In the genomic region with DNA sequence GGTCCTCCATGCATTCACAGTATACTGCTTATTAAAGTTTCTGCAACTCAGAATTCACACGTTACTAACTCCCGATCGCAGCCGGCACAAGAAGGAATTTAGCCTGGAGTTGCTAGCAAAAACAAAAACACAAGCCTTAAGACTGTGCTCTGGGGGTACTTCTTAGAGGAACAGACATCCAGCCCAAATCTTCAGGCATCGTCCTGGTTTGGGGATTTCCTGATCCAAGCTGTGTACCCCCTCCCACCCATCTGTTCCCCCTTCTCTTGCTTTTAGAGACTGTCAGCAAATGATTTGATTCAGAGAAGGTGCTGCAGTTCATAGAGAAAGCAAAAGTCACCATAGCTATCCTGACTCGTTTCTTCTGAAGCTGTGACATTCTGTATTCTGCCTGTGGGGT, we compare ENCODE assay signal across 28 mouse cellular contexts. TPM values are rescaled to one million over a fixed set of nuclear protein-coding genes. Genes with fewer than 3 reads are reported as not detected.
A peak's percentile ranks its signal among the peaks of the same experiment; 100 is the strongest.
DNase-seq lines count a peak whose midpoint lies in the region; ATAC-seq and TF ChIP-seq lines count a peak whose summit lies in the region.
"Had no signal": no experiment of that assay in that cellular context is flagged by ENCODE, and none has a peak within 500 bp of the region (broad histone marks: within the 10 kb centered on the region; RNA-seq: fewer than 3 reads in every experiment).

No protein-coding gene starts in this region.

- TF ChIP-seq POLR2A in brain, embryonic 14.5 days (IDR thresholded peaks at IDR 0.05; ENCODE audit: borderline replicate concordance, extremely low read depth, insufficient read depth, insufficient read length, poor library complexity, severe bottlenecking): no peak

- H3K4me1 ChIP-seq in forebrain, embryonic 14.5 days (ENCODE audit: control insufficient read depth, insufficient read depth, low read length): no peaks in the 10 kb centered on the region
- H3K4me1 ChIP-seq in forebrain, embryonic 12.5 days: 0 out of 2 replicates have a peak, but pooled peaks cover 4% of the 10 kb centered on the region
- peaks cover 3% of the 10 kb centered on the region; the same call in 1 of the 2 replicates for H3K4me1 ChIP-seq in forebrain, embryonic 16.5 days (replicated peaks; ENCODE audit: control insufficient read depth, insufficient read depth, low read length)
- H3K4me1 ChIP-seq in forebrain, embryonic 10.5 days: peaks cover 12% of the 10 kb centered on the region
- H3K4me1 ChIP-seq: embryonic facial prominence, embryonic 13.5 days; embryonic facial prominence, embryonic 15.5 days had no signal

- H3K4me2 ChIP-seq in forebrain, embryonic 14.5 days (ENCODE audit: low read length): no peak overlapping the region
- no peak overlapping the region for H3K4me2 ChIP-seq in forebrain, embryonic 12.5 days
- H3K4me2 ChIP-seq in forebrain, embryonic 16.5 days (ENCODE audit: low read length): no peak overlapping the region
- H3K4me2 ChIP-seq: embryonic facial prominence, embryonic 13.5 days; embryonic facial prominence, embryonic 15.5 days had no signal

- H3K27ac ChIP-seq in forebrain, embryonic 14.5 days (ENCODE audit: low read depth, low read length): no peak overlapping the region
- H3K27ac ChIP-seq in forebrain, embryonic 12.5 days: no peak overlapping the region
- H3K27ac ChIP-seq in forebrain, embryonic 16.5 days (ENCODE audit: low read length): no peak overlapping the region
- no peak overlapping the region for H3K27ac ChIP-seq in forebrain, embryonic 10.5 days
- peak overlapping the region; percentile 72 for H3K27ac ChIP-seq in layer of hippocampus, adult 2 months
- H3K27ac ChIP-seq: embryonic facial prominence, embryonic 13.5 days; embryonic facial prominence, embryonic 15.5 days had no signal

- H3K36me3 ChIP-seq in forebrain, embryonic 14.5 days (ENCODE audit: control insufficient read depth, insufficient read depth, low read length): no peaks in the 10 kb centered on the region
- no peaks in the 10 kb centered on the region for H3K36me3 ChIP-seq in forebrain, embryonic 12.5 days (replicated peaks)
- H3K36me3 ChIP-seq in forebrain, embryonic 16.5 days (ENCODE audit: control insufficient read depth, insufficient read depth): no peaks in the 10 kb centered on the region
- no peaks in the 10 kb centered on the region for H3K36me3 ChIP-seq in forebrain, embryonic 10.5 days (replicated peaks)
- H3K36me3 ChIP-seq: embryonic facial prominence, embryonic 13.5 days; embryonic facial prominence, embryonic 15.5 days; G1E had no signal

- no peak for TF ChIP-seq CTCF in layer of hippocampus, adult 2 months (conservative IDR thresholded peaks at IDR 0.05)
- TF ChIP-seq CTCF in brain, embryonic 14.5 days (IDR thresholded peaks at IDR 0.05; ENCODE audit: borderline replicate concordance, extremely low read depth, insufficient read depth, insufficient read length): no peak

- no peaks in the 10 kb centered on the region for H3K27me3 ChIP-seq in forebrain, embryonic 14.5 days (replicated peaks; ENCODE audit: control insufficient read depth, insufficient read depth, low read length)
- no peaks in the 10 kb centered on the region for H3K27me3 ChIP-seq in forebrain, embryonic 12.5 days
- no peaks in the 10 kb centered on the region for H3K27me3 ChIP-seq in forebrain, embryonic 16.5 days (replicated peaks; ENCODE audit: control insufficient read depth, insufficient read depth, low read length)
- no peaks in the 10 kb centered on the region for H3K27me3 ChIP-seq in forebrain, embryonic 10.5 days (ENCODE audit: poor library complexity, severe bottlenecking)
- H3K27me3 ChIP-seq: embryonic facial prominence, embryonic 13.5 days; embryonic facial prominence, embryonic 15.5 days had no signal

- H3K9ac ChIP-seq in forebrain, embryonic 14.5 days (ENCODE audit: low read length): no peak overlapping the region
- no peak overlapping the region for H3K9ac ChIP-seq in forebrain, embryonic 12.5 days
- no peak overlapping the region; the same call in 1 of the 2 replicates for H3K9ac ChIP-seq in forebrain, embryonic 16.5 days (replicated peaks; ENCODE audit: low read depth, low read length)
- H3K9ac ChIP-seq: embryonic facial prominence, embryonic 13.5 days; embryonic facial prominence, embryonic 15.5 days had no signal

- no peaks in the 10 kb centered on the region for H3K9me3 ChIP-seq in forebrain, embryonic 14.5 days (replicated peaks; ENCODE audit: control insufficient read depth, low read length)
- H3K9me3 ChIP-seq in forebrain, embryonic 12.5 days: no peaks in the 10 kb centered on the region
- no peaks in the 10 kb centered on the region for H3K9me3 ChIP-seq in forebrain, embryonic 16.5 days (ENCODE audit: control insufficient read depth, low read length)
- no peaks in the 10 kb centered on the region for H3K9me3 ChIP-seq in forebrain, embryonic 10.5 days
- H3K9me3 ChIP-seq: embryonic facial prominence, embryonic 13.5 days; embryonic facial prominence, embryonic 15.5 days; G1E had no signal

- ATAC-seq in forebrain, embryonic 14.5 days: no peak
- ATAC-seq in forebrain, embryonic 12.5 days (ENCODE audit: low FRiP score): no peak
- ATAC-seq in forebrain, embryonic 16.5 days: peak; percentile 50; the same call in 1 of the 2 replicates
- ATAC-seq: activated CD4-positive, CD25-positive, alpha-beta regulatory T cell, adult 4 months; CD4-positive, CD25-positive, alpha-beta regulatory T cell, adult 4 months; Patski had no signal

- 49% methylated on average over 6 of the region's 6 CpGs for WGBS in forebrain, embryonic 14.5 days
- 62% methylated on average over 6 of the region's 6 CpGs for WGBS in forebrain, embryonic 12.5 days
- WGBS in forebrain, embryonic 16.5 days: 39% methylated on average over 6 of the region's 6 CpGs
- 66% methylated on average over 6 of the region's 6 CpGs for WGBS in forebrain, embryonic 10.5 days

- H3K4me3 ChIP-seq in forebrain, embryonic 14.5 days (ENCODE audit: low read depth, low read length): no peak overlapping the region
- H3K4me3 ChIP-seq in forebrain, embryonic 12.5 days (replicated peaks): no peak overlapping the region
- no peak overlapping the region for H3K4me3 ChIP-seq in forebrain, embryonic 16.5 days (replicated peaks; ENCODE audit: low read length)
- no peak overlapping the region for H3K4me3 ChIP-seq in forebrain, embryonic 10.5 days
- peak overlapping the region; percentile 39 for H3K4me3 ChIP-seq in layer of hippocampus, adult 2 months
- H3K4me3 ChIP-seq: embryonic facial prominence, embryonic 13.5 days; embryonic facial prominence, embryonic 15.5 days had no signal

- DNase-seq in forebrain, embryonic 14.5 days (ENCODE audit: low spot score): peak; percentile 40
- no peak for DNase-seq in forebrain, embryonic 10.5 days (ENCODE audit: extremely low spot score, low spot score)
- no peak for DNase-seq in layer of hippocampus, adult 2 months (ENCODE audit: low spot score in 2 of 2)
- no peak for DNase-seq in layer of hippocampus, postnatal 36 days
- DNase-seq in brain, embryonic 14.5 days (ENCODE audit: low read depth): peak; percentile 31
- DNase-seq: adrenal gland, adult 8-10 months; adrenal gland, postnatal 14 days; adrenal gland, postnatal 36 days; B cell, adult 2 months; cerebellum, adult 11 months; cerebellum, adult 18-20 months; cerebellum, adult 8-10 months; cerebellum, adult 9-11 months; cerebellum, postnatal 14 days; cerebellum, postnatal 36 days; embryo, embryonic 11 days had no signal

RNA-seq across cellular contexts. Expression of a gene that starts 40.3 kb away (rescaled TPM):
- polyA plus RNA-seq in forebrain, embryonic 14.5 days (2014; fragmentation: Nextera tagmentation; extraction: Ambion mirVana): 0.19 and 0.72 TPM in 2 replicates
- polyA plus RNA-seq in forebrain, embryonic 12.5 days (2016; fragmentation: Nextera tagmentation; extraction: Ambion mirVana): not detected in 2 replicates
- polyA plus RNA-seq in forebrain, embryonic 16.5 days (2015; fragmentation: Nextera tagmentation; extraction: Ambion mirVana): 0.92 and 2.1 TPM in 2 replicates
- polyA plus RNA-seq in forebrain, embryonic 10.5 days (2016; fragmentation: Nextera tagmentation; extraction: Ambion mirVana): not detected in 2 replicates
- 1 to 10 TPM in 1 of 2 experiments, under 1 TPM in 1; 0.39 to 1.2 TPM for total RNA-seq in layer of hippocampus, adult 2 months (2021)
- total RNA-seq in layer of hippocampus, postnatal 36 days (2021): under 1 TPM in 1 of 2 experiments, not detected in 1; 0.30 TPM
- 0.18 and 0.19 TPM in 2 replicates for polyA plus RNA-seq in brain, embryonic 14.5 days (2012; rRNA removed)
- total RNA-seq: adrenal gland, adult 18-20 months; adrenal gland, adult 8-10 months; adrenal gland, postnatal 14 days; adrenal gland, postnatal 36 days; CH12.LX; common myeloid progenitor, adult 5-6 weeks had no signal
- polyA plus RNA-seq: activated CD4-positive, CD25-positive, alpha-beta regulatory T cell, adult 4 months; embryonic facial prominence, embryonic 11.5 days; embryonic facial prominence, embryonic 13.5 days; embryonic facial prominence, embryonic 15.5 days; G1E; Patski had no signal

RNA-seq across cellular contexts. Expression of a gene that starts 58.7 kb away (rescaled TPM):
- polyA plus RNA-seq in forebrain, embryonic 14.5 days (2014; fragmentation: Nextera tagmentation; extraction: Ambion mirVana): 0.20 and 0.27 TPM in 2 replicates
- 0.09 and 0.13 TPM in 2 replicates for polyA plus RNA-seq in forebrain, embryonic 12.5 days (2016; fragmentation: Nextera tagmentation; extraction: Ambion mirVana)
- 0.11 and 0.34 TPM in 2 replicates for polyA plus RNA-seq in forebrain, embryonic 16.5 days (2015; fragmentation: Nextera tagmentation; extraction: Ambion mirVana)
- 0.17 and 0.27 TPM in 2 replicates for polyA plus RNA-seq in forebrain, embryonic 10.5 days (2016; fragmentation: Nextera tagmentation; extraction: Ambion mirVana)
- 1 to 10 TPM; 1.1 to 1.6 TPM for total RNA-seq in layer of hippocampus, adult 2 months (2021)
- 1 to 10 TPM; 1.1 to 1.2 TPM for total RNA-seq in layer of hippocampus, postnatal 36 days (2021)
- 0.20 and 0.23 TPM in 2 replicates for polyA plus RNA-seq in brain, embryonic 14.5 days (2012; rRNA removed)
- total RNA-seq: CH12.LX; common myeloid progenitor, adult 5-6 weeks had no signal
- polyA plus RNA-seq: CD4-positive, CD25-positive, alpha-beta regulatory T cell, adult 4 months; G1E had no signal

Comparison
In these comparisons a context has a peak if more than half of its experiments do, and no peak if none do; other contexts are left out.
1. DNase-seq: peak in forebrain, embryonic 14.5 days (single experiment) and brain, embryonic 14.5 days (single experiment); none in forebrain, embryonic 10.5 days (single experiment), layer of hippocampus, adult 2 months (0 of 2) and layer of hippocampus, postnatal 36 days (0 of 2).